Mouse (Mus musculus) limb, embryonic 11.5 days (tissue): ENCODE measurements around the gene Rep15. TPM values are rescaled to one million over a fixed set of nuclear protein-coding genes. Genes with fewer than 3 reads are reported as not detected.

Experiments
- ATAC-seq: fragments of 200-750 bp; cut with Nextera tagmentation; 2 replicates; pipeline ENCODE4 v1.8.0; 2017; ENCODE audit warnings: low read depth; ENCODE audit not compliant: insufficient number of reproducible peaks, low FRiP score, low TSS enrichment
- DNase-seq: peaks from one replicate; pipeline ENCODE4 v3.0.0-alpha.2; 2015; ENCODE audit warnings: low spot score
- H3K27ac ChIP-seq: fragments of 300-500 bp; sonication (generic); replicated peaks from 2 replicates; pipeline ENCODE4 v1.5.1; 2014; ENCODE audit warnings: low read depth, mild to moderate bottlenecking, low read length
- H3K27me3 ChIP-seq: fragments of 300-500 bp; sonication (generic); 2 replicates; pipeline ENCODE4 v1.6.1; 2014; ENCODE audit warnings: mild to moderate bottlenecking, low read length, mixed read lengths; ENCODE audit not compliant: control insufficient read depth, insufficient read depth
- H3K36me3 ChIP-seq: fragments of 300-500 bp; sonication (generic); 2 replicates; pipeline ENCODE4 v1.6.1; 2014; ENCODE audit warnings: mild to moderate bottlenecking, low read length, moderate library complexity, mixed read lengths; ENCODE audit not compliant: control insufficient read depth, insufficient read depth
- H3K4me1 ChIP-seq: fragments of 300-500 bp; sonication (generic); 2 replicates; pipeline ENCODE4 v1.6.1; 2014; ENCODE audit warnings: low read length, mixed read lengths; ENCODE audit not compliant: control insufficient read depth, insufficient read depth
- H3K4me2 ChIP-seq: fragments of 300-500 bp; sonication (generic); 2 replicates; pipeline ENCODE4 v1.6.1; 2014; ENCODE audit warnings: low read depth, mild to moderate bottlenecking, moderate library complexity; ENCODE audit not compliant: severe bottlenecking
- H3K4me3 ChIP-seq: fragments of 300-500 bp; sonication (generic); 2 replicates; pipeline ENCODE4 v1.5.1; 2014; ENCODE audit warnings: low read depth, low read length
- H3K9ac ChIP-seq: fragments of 300-500 bp; sonication (generic); 2 replicates; pipeline ENCODE4 v1.6.1; 2014; ENCODE audit warnings: mild to moderate bottlenecking, low read length
- H3K9me3 ChIP-seq: fragments of 300-500 bp; sonication (generic); 2 replicates; pipeline ENCODE4 v1.6.1; 2016; ENCODE audit warnings: low read length; ENCODE audit not compliant: control insufficient read depth
- WGBS: fragments of 180-500 bp; shearing (Covaris S2); extraction: QIAGEN DNeasy Blood & Tissue Kit; methylation state at CpG from one replicate; pipeline ENCODE4 v1.1.7; 2014; 5-methylcytosine and 5-hydroxymethylcytosine counted together
- polyA plus RNA-seq: library from polyadenylated mRNA; unstranded; fragments of >200 nt; fragmentation: Nextera tagmentation; extraction: Ambion mirVana; gene quantifications from 2 replicates; pipeline ENCODE4 v1.2.1, GENCODE M21; 2014

Gene Rep15
- polyA plus RNA-seq, 1 experiment from 2014 or later = 1.3 TPM

DNA sequence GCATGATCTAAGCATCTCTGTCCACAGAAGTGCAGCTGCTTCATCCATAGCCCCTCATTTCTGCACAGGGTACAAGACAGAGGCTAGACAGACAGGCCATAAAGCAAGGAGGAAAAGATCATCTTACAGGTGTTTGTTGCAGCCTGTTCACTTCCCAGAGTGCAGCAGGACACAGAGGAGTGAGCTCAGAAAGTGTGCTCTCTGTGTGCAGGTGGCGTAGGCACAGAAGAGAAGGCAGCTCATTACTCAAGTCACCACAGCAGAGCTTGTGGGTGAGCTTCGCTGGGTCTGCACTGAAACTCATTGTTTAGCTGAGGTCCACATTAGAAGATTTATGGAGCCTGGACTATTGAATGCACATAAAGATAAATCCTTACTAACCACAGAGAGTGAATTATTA is 32.6 kb upstream of the Rep15 start:
- Histone ChIP-seq H3K27ac (no peak overlapping the region), H3K9me3 (no peaks in the 10 kb centered on the region), H3K27me3 (no peaks in the 10 kb centered on the region), H3K4me1 (no peaks in the 10 kb centered on the region), H3K9ac (no peak overlapping the region), H3K36me3 (no peaks in the 10 kb centered on the region; the same call in 1 of the 2 replicates), H3K4me2 (no peak overlapping the region), H3K4me3 (no peak overlapping the region)
- DNase-seq (no peak), ATAC-seq (no peak)
- 63% methylated on average over 2 of the region's 2 CpGs for WGBS

DNA sequence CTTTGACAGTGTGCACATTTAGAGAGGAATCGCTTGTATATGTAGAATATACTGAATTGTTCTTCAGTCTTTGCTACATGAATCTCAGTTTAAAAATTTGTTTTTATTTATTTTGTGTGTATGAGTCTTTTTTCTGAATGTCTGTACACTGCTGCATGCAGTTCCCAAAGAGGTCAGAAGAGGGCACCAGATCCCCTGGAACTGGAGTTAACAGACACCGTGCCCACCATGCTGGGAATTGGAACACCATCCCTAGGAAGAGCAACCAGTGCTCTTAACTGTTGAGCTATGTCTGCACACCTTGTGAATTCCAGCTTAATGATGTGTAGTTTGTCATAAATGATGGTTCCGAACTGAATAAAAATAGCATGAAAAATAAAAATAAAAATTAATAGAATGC is 24.2 kb upstream of the Rep15 start:
- H3K4me3 ChIP-seq = no peak overlapping the region
- H3K9ac ChIP-seq = no peak overlapping the region
- 60% methylated on average over 3 of the region's 3 CpGs for WGBS
- ATAC-seq (no peak), DNase-seq (peak; percentile 80)
- no peak overlapping the region for H3K4me2 ChIP-seq
- H3K4me1 ChIP-seq = no peaks in the 10 kb centered on the region
- H3K9me3 ChIP-seq = no peaks in the 10 kb centered on the region
- no peaks in the 10 kb centered on the region for H3K27me3 ChIP-seq
- no peaks in the 10 kb centered on the region for H3K36me3 ChIP-seq
- H3K27ac ChIP-seq = no peak overlapping the region

DNA sequence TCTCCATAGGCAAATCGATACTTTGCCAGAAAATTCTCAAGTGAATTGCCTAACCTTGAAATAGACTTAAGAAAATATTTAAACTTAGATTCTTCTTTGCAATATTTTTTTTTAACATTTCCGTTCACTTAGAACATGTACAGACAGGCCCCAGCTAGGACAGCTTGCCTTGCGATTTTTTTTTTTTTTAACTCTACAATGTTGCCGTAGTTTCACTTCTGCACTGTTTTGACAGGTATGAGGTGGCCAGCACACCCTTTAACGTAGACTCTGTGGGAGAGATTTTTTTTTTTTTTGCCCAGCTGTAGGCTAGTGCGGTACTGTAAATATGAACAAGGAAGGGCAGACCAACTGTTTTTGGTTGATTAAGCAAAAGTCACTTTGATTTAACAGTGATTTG is 22.0 kb upstream of the Rep15 start:
- no peak for DNase-seq
- Histone ChIP-seq H3K4me3 (no peak overlapping the region), H3K4me1 (no peaks in the 10 kb centered on the region), H3K9me3 (no peaks in the 10 kb centered on the region), H3K36me3 (no peaks in the 10 kb centered on the region), H3K27me3 (no peaks in the 10 kb centered on the region), H3K4me2 (no peak overlapping the region), H3K27ac (no peak overlapping the region), H3K9ac (no peak overlapping the region)
- 83% methylated on average over 6 of the region's 6 CpGs for WGBS
- no peak for ATAC-seq

DNA sequence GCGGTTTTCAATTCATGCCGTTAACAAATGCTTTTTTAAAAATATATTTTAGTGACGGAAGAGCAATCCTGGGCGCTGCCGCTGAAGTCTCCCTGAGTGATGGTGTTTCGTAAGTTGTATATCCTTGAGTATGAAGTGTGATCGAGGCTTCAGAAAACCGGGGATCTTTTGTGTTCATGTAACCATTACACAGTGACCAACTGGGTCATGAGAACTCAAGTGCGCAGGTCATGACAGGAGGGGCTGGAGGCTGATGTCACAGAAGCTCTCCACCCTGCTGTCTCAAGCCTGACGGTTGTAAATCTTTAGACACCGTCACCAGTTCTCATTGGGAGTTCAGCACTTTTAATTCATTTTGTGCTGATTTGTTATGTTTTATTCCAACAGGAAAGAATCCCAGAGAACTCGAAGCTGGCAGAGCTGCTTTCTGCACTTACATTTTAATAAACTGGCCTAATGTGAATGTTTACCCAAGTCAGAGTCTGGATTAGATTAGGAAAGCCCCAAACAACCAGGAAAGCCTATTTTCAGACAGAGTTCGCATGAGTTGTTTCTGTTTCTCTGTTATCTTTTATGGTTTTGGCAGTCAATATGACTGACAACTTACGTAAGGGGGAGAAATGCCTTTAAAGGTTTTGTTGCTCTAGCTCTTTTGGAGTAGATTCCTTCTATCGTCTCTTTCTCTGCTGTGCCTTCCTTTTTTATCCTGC is 21.4 kb upstream of the Rep15 start:
- H3K4me1 ChIP-seq = no peaks in the 10 kb centered on the region
- WGBS = 83% methylated on average over 15 of the region's 15 CpGs
- ATAC-seq (no peak), DNase-seq (no peak)
- H3K9ac ChIP-seq = no peak overlapping the region
- no peaks in the 10 kb centered on the region for H3K36me3 ChIP-seq
- H3K27ac ChIP-seq = no peak overlapping the region
- H3K4me2 ChIP-seq = no peak overlapping the region
- no peak overlapping the region for H3K4me3 ChIP-seq
- H3K27me3 ChIP-seq = no peaks in the 10 kb centered on the region
- H3K9me3 ChIP-seq = no peaks in the 10 kb centered on the region

DNA sequence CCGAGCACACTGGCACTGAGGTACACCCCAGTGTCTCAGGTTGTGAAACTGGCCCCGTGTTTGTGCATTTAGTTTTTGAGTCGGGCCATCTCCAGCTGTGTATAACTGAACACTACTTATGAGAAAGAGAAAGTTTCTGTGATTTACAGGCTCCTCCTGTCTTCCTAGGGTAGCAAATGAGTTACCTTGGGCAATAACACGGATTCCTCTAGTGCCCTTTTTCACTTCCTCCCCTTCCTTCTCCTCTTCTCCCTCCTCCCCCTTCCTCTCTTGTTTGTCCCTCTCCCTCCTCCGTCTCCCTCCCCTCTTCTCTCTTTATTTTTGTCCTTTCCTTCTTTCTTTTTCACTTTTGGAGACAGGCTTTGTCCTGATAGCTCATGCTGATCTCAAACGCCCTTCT is 20.8 kb upstream of the Rep15 start:
- no peaks in the 10 kb centered on the region for H3K4me1 ChIP-seq
- ATAC-seq (no peak), DNase-seq (no peak)
- H3K9ac ChIP-seq = no peak overlapping the region
- WGBS = 68% methylated on average over 6 of the region's 6 CpGs
- no peaks in the 10 kb centered on the region for H3K9me3 ChIP-seq
- no peaks in the 10 kb centered on the region for H3K36me3 ChIP-seq
- H3K4me3 ChIP-seq = no peak overlapping the region
- H3K4me2 ChIP-seq = no peak overlapping the region
- H3K27ac ChIP-seq = no peak overlapping the region
- no peaks in the 10 kb centered on the region for H3K27me3 ChIP-seq

DNA sequence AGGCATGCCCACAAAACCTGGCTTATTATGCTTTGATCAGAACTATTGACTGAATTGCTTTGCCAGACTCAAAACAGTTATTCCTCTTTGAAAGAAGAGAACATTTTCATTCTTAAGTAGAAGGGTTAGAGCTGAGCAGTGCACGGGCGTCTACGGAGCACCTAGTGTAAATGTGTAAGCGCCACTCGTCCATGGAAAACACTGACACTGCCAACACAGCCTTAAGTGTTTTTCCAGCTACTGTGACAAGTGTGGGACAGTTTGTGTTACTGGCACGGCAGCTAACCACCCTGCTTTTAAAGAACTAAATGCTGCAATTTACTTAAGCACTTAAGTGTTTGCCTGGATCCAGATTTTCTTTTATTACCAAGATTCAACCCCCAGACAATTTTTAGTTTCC is 20.4 kb upstream of the Rep15 start:
- Histone ChIP-seq H3K4me1 (no peaks in the 10 kb centered on the region), H3K9me3 (no peaks in the 10 kb centered on the region), H3K4me2 (no peak overlapping the region), H3K27me3 (no peaks in the 10 kb centered on the region), H3K4me3 (no peak overlapping the region), H3K27ac (no peak overlapping the region), H3K36me3 (no peaks in the 10 kb centered on the region), H3K9ac (no peak overlapping the region)
- 78% methylated on average over 6 of the region's 6 CpGs for WGBS
- DNase-seq (no peak), ATAC-seq (no peak)

DNA sequence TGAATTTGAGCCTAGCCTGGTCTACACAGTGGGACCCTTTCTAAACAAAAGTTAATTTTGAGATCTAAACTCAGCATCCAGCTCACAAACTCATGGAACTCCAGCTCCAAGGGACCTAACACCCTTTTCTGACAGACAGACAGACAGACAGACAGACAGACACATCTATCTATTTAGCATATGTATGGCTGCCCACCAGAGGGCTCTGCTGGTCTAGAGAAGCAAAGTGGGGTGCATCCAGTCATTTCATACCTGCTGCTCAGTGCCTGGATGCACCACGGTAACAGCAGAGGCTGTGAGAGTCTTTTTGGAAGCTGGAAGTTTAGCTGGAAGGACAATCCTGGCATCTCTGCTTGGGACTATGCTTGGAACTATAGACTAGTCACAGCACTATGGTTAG is 18.8 kb upstream of the Rep15 start:
- no peaks in the 10 kb centered on the region for H3K36me3 ChIP-seq
- DNase-seq = no peak
- H3K4me3 ChIP-seq = no peak overlapping the region
- no peak overlapping the region for H3K27ac ChIP-seq
- no peaks in the 10 kb centered on the region for H3K4me1 ChIP-seq
- no peaks in the 10 kb centered on the region for H3K9me3 ChIP-seq
- no peak overlapping the region for H3K4me2 ChIP-seq
- no peak for ATAC-seq
- 83% methylated on average over 1 of the region's 1 CpGs for WGBS
- H3K27me3 ChIP-seq = no peaks in the 10 kb centered on the region
- no peak overlapping the region for H3K9ac ChIP-seq

DNA sequence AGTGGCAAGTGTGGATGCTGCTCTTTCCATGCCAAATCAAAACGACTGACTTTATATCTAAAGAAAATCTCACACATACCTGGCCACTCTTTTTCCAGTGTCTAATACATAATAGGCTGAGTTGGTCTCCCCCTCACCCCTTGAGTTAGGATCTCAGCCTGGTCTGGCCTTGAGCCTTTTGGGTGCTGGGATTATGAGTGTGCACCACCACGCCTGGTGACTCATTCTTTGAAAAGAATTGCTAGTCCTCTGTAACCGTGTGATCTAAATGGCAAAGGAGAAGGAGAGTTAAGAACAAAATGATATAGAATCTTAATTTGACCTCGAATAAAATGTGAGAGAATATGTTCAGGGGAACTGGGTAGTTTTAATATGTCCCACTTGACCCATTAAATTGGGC is 14.5 kb upstream of the Rep15 start:
- no peak for DNase-seq
- no peaks in the 10 kb centered on the region for H3K36me3 ChIP-seq
- 89% methylated on average over 4 of the region's 4 CpGs for WGBS

DNA sequence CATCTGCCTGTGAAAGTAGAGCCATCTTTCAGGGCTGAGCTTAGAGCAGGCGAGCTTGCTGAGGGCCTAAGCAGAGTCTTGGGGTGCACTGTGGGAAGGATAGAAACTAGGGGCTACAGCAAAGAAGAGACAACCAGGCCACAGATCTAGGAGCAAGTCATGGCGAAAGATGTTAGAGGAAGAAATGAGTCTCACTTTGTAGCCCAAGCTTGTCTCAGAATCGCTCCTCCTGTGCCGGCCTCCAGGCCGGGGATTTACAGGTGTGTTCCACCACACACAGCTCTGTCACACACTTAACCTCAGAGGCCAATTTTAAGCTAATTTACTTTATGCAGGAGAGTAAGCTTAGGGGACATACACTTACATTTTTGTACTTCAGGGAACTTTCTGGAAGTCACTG is 14.0 kb upstream of the Rep15 start:
- WGBS = 95% methylated on average over 5 of the region's 5 CpGs
- no peaks in the 10 kb centered on the region for H3K9me3 ChIP-seq
- no peak overlapping the region for H3K4me3 ChIP-seq
- no peaks in the 10 kb centered on the region for H3K4me1 ChIP-seq
- no peak overlapping the region for H3K4me2 ChIP-seq
- no peaks in the 10 kb centered on the region for H3K36me3 ChIP-seq
- no peak overlapping the region for H3K9ac ChIP-seq
- H3K27ac ChIP-seq = no peak overlapping the region
- no peak for ATAC-seq
- no peaks in the 10 kb centered on the region for H3K27me3 ChIP-seq
- DNase-seq = no peak

More for the DNA sequence above, 14.5 kb upstream of the Rep15 start:
- Histone ChIP-seq H3K9me3 (no peaks in the 10 kb centered on the region), H3K4me2 (no peak overlapping the region), H3K27ac (no peak overlapping the region), H3K27me3 (no peaks in the 10 kb centered on the region), H3K4me1 (no peaks in the 10 kb centered on the region), H3K9ac (no peak overlapping the region), H3K4me3 (no peak overlapping the region)
- ATAC-seq = no peak
